Comparison of ENCODE assay signal across 8 mouse cellular contexts in the genomic region with DNA sequence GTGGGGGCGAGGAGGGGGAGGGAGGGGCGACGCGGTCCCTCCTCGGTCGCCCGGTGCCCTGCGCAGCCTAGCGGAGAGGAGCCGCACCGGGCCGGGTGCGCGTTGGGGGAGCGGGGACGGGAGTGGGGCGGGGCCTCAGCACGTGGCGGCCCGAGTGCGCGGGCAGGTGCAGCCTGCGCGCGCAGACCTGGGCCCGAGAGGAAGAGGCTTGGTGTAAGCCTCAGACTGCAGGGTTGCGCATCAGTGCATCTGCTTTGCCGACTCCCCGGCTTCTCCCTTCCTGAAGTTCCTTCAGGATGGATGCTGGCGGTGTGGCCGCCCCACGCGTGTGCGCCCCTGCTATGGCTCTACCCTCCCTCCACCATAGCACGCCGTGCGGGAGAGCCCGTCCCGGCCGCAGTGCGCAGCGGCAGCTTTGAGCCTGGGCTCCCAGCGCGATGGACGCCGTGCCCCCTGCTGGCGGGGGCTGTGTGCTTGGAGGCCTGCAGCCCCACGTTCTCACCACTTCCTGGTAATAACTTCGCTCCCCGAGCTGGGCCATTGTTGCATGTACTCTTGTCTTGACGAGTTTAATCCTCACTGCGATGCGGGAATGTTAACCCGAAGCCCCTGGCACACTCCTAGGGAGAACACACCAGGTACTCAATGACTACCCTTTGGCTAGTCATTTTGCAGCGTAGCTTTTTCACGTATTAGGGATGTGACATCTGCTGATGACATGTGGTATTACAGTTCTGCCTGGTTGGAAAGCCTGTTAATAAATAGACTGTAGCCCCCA. TPM values are rescaled to one million over a fixed set of nuclear protein-coding genes. Genes with fewer than 3 reads are reported as not detected.
DNase-seq lines count a peak whose midpoint lies in the region; ATAC-seq lines count a peak whose summit lies in the region.

A gene (minus strand): TSS at position 103 of the 778 bp plus-strand sequence.

- ATAC-seq in embryonic facial prominence, embryonic 11.5 days (replicated peaks; ENCODE audit: insufficient number of reproducible peaks, low FRiP score, low TSS enrichment, low read depth), result peak; percentile 89
- peak; percentile 90 for ATAC-seq in midbrain, embryonic 12.5 days (ENCODE audit: low FRiP score, low read depth)

- H3K27me3 ChIP-seq in embryonic facial prominence, embryonic 11.5 days (ENCODE audit: control insufficient read depth, insufficient read depth, low read length), result peaks cover 10% of the 10 kb centered on the region
- peaks cover 46% of the 10 kb centered on the region for H3K27me3 ChIP-seq in limb, embryonic 10.5 days (ENCODE audit: low read depth, poor library complexity, severe bottlenecking)
- H3K27me3 ChIP-seq in midbrain, embryonic 12.5 days, result peaks cover 7% of the 10 kb centered on the region

- no peaks in the 10 kb centered on the region for H3K9me3 ChIP-seq in embryonic facial prominence, embryonic 11.5 days (replicated peaks; ENCODE audit: control insufficient read depth, low read length)
- H3K9me3 ChIP-seq in limb, embryonic 10.5 days (replicated peaks), result no peaks in the 10 kb centered on the region
- no peaks in the 10 kb centered on the region for H3K9me3 ChIP-seq in midbrain, embryonic 12.5 days

- WGBS in embryonic facial prominence, embryonic 11.5 days, result 0% methylated on average over 53 of the region's 56 CpGs
- WGBS in limb, embryonic 10.5 days, result under 1% methylated on average over 55 of the region's 56 CpGs
- under 1% methylated on average over 41 of the region's 56 CpGs for WGBS in midbrain, embryonic 12.5 days

- H3K9ac ChIP-seq in embryonic facial prominence, embryonic 11.5 days (replicated peaks; ENCODE audit: low read length), result peak within 1 kb of the TSS; percentile 73
- H3K9ac ChIP-seq in midbrain, embryonic 12.5 days (replicated peaks), result peak within 1 kb of the TSS; percentile 86

- peak within 1 kb of the TSS; percentile 70 for H3K27ac ChIP-seq in embryonic facial prominence, embryonic 11.5 days (replicated peaks; ENCODE audit: low read depth, low read length)
- peak within 1 kb of the TSS; percentile 89 for H3K27ac ChIP-seq in limb, embryonic 10.5 days
- H3K27ac ChIP-seq in midbrain, embryonic 12.5 days (replicated peaks), result peak within 1 kb of the TSS; percentile 94

- DNase-seq in 416B (ENCODE audit: low read depth), result peak; percentile 94
- peak; percentile 78 for DNase-seq in adrenal gland, postnatal 25 days
- peak; percentile 89 for DNase-seq in embryonic facial prominence, embryonic 11.5 days (ENCODE audit: low spot score)
- DNase-seq in heart, adult 11 months, result peak; percentile 98
- peak; percentile 83 for DNase-seq in kidney, adult 11 months
- DNase-seq in limb, embryonic 10.5 days (ENCODE audit: low spot score), result peak; percentile 90
- DNase-seq in spleen, adult 12 weeks (ENCODE audit: low spot score), result peak; percentile 82

- H3K4me2 ChIP-seq in embryonic facial prominence, embryonic 11.5 days (ENCODE audit: low read depth, low read length), result peak within 1 kb of the TSS; percentile 93
- peak within 1 kb of the TSS; percentile 82 for H3K4me2 ChIP-seq in midbrain, embryonic 12.5 days (replicated peaks)

- no peaks in the 10 kb centered on the region; the same call in 1 of the 2 replicates for H3K4me1 ChIP-seq in embryonic facial prominence, embryonic 11.5 days (ENCODE audit: control insufficient read depth, insufficient read depth, low read length)
- H3K4me1 ChIP-seq in limb, embryonic 10.5 days, result peaks cover 41% of the 10 kb centered on the region
- peaks cover 36% of the 10 kb centered on the region for H3K4me1 ChIP-seq in midbrain, embryonic 12.5 days

- H3K36me3 ChIP-seq in embryonic facial prominence, embryonic 11.5 days (replicated peaks; ENCODE audit: control insufficient read depth, insufficient read depth, low read depth, low read length), result no peaks in the 10 kb centered on the region
- no peaks in the 10 kb centered on the region for H3K36me3 ChIP-seq in limb, embryonic 10.5 days
- no peaks in the 10 kb centered on the region for H3K36me3 ChIP-seq in midbrain, embryonic 12.5 days

- peak within 1 kb of the TSS; percentile 58 for H3K4me3 ChIP-seq in embryonic facial prominence, embryonic 11.5 days (ENCODE audit: low read depth, low read length)
- peak within 1 kb of the TSS; percentile 66 for H3K4me3 ChIP-seq in limb, embryonic 10.5 days
- peak within 1 kb of the TSS; percentile 78 for H3K4me3 ChIP-seq in midbrain, embryonic 12.5 days

RNA-seq across cellular contexts. Expression of the gene that starts here (rescaled TPM):
- 2.3 and 4.6 TPM in 2 replicates for total RNA-seq in adrenal gland, postnatal 25 days (2021)
- polyA plus RNA-seq in embryonic facial prominence, embryonic 11.5 days (2014; fragmentation: Nextera tagmentation; extraction: Ambion mirVana), result 4.8 and 5.2 TPM in 2 replicates
- polyA plus RNA-seq in limb, embryonic 10.5 days (2016; fragmentation: Nextera tagmentation; extraction: Ambion mirVana), result 4.9 and 5.1 TPM in 2 replicates
- 17.1 and 19.6 TPM in 2 replicates for polyA plus RNA-seq in midbrain, embryonic 12.5 days (2016; fragmentation: Nextera tagmentation; extraction: Ambion mirVana)

Comparison
In these comparisons a context has a peak if more than half of its experiments do, and no peak if none do; other contexts are left out.
1. Peak in every context shown above with its lines: DNase-seq, ATAC-seq, H3K4me3 ChIP-seq and H3K27ac ChIP-seq.